Mouse (Mus musculus) thymus, adult 2 months (tissue): ENCODE measurements at regions not wholly inside any gene's neighbourhood (a gene's known extent, or its start where the extent isn't known, plus 50 kb on each side); places are given as distances from the start of the nearest gene placed in this dataset.

Experiments used
- CTCF ChIP-seq: fragments of 200-500 bp; IDR thresholded peaks from 2 replicates; pipeline ENCODE4 v1.5.1; 2012; ENCODE audit warnings: mild to moderate bottlenecking, control low read depth, low read length, moderate library complexity, borderline replicate concordance; ENCODE audit not compliant: control insufficient read depth, poor library complexity, insufficient read depth; ENCODE audit errors: extremely low read depth
- POLR2A ChIP-seq: fragments of 200-500 bp; IDR thresholded peaks from 2 replicates; pipeline ENCODE4 v1.6.1; 2012; ENCODE audit warnings: mild to moderate bottlenecking, low read length, control low read depth, moderate library complexity; ENCODE audit not compliant: control insufficient read depth, poor library complexity, insufficient read depth; ENCODE audit errors: extremely low read depth

- TF ChIP-seq CTCF (no peak), POLR2A (no peak)
These were observed 347.7 kb downstream of the Car8 start for GRCm38 (mm10) chr4:7891128-7891527.
